Mouse (Mus musculus) cerebellum, adult 2 months (tissue): ENCODE measurements around the gene Khk.

Experiments
- CTCF ChIP-seq: fragments of 200-500 bp; IDR thresholded peaks from 2 replicates; pipeline ENCODE4 v1.5.1; 2011; ENCODE audit warnings: low read depth, mild to moderate bottlenecking, control low read depth, low read length, moderate library complexity, borderline replicate concordance; ENCODE audit not compliant: insufficient read depth
- POLR2A ChIP-seq: fragments of 200-500 bp; IDR thresholded peaks from 2 replicates; pipeline ENCODE4 v1.6.1; 2011; ENCODE audit warnings: low read length, control low read depth, borderline replicate concordance; ENCODE audit not compliant: insufficient read depth

DNA sequence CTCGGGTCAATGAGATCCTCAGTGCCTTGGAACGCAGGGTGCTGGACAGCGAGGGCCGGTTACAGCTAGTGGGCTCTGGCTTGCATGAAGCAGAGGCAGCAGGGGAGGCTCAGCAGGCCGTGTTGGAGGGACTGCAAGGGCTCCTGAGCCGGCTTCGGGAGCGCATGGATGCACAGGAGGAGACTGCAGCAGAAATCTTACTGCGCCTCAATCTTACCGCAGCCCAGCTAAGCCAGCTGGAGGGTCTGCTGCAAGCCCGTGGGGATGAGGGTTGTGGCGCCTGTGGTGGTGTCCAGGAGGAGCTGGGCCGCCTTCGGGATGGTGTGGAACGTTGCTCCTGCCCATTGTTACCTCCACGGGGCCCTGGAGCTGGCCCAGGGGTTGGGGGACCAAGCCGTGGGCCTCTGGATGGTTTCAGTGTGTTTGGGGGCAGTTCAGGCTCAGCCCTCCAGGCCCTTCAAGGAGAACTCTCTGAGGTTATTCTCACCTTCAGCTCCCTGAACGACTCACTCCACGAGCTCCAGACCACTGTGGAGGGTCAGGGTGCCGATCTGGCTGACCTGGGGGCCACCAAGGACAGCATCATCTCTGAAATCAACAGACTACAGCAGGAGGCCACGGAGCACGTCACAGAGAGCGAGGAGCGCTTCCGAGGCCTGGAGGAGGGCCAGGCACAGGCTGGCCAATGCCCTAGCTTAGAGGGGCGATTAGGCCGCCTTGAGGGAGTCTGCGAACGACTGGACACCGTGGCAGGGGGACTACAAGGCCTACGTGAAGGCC is 3.1 kb upstream of the Khk start:
- no peak for TF ChIP-seq POLR2A
- no peak for TF ChIP-seq CTCF
